Mouse (Mus musculus) bone marrow macrophage, adult 2 months (primary cell): ENCODE data around the gene Htr2a.

Source experiments
- CTCF ChIP-seq: IDR thresholded peaks from 2 replicates; pipeline ENCODE4 v1.5.1; 2012; ENCODE audit warnings: low read depth, mild to moderate bottlenecking, low read length, moderate library complexity
- POLR2A ChIP-seq: IDR thresholded peaks from 2 replicates; pipeline ENCODE4 v1.6.1; 2012; ENCODE audit warnings: mild to moderate bottlenecking, low read depth, low read length, borderline replicate concordance

DNA sequence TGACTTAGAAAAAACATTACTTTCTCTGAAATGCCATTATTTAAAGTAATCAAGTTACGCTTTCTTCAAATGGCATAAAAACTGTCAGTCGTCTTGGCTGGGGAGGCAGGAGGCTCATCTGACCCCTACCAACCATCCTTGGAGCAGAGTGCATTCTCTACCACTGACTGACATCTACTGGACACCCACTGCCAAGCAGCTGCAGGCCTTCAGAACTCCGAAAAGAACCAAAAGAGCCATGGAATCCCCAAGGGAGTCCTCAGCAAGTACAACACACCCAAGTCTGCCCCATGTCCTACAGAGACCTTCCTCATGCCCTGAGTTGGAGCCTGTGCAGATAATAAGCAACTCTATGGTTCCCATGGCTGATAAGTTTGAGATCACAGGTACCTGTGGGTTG lies 82.9 kb downstream of the Htr2a start:
- no peak for TF ChIP-seq CTCF
- no peak for TF ChIP-seq POLR2A
